Mouse (Mus musculus): ENCODE data around the gene Gna11.
A peak's percentile ranks its signal among the peaks of the same experiment; 100 is the strongest.

GRCm38 (mm10) chr10:81493601-81494220, 51.3 kb downstream of the Gna11 start:
- TF ChIP-seq CTCF (IDR thresholded peaks at IDR 0.05; ENCODE audit: extremely low read depth, insufficient read depth, insufficient read length, insufficient replicate concordance): peak; percentile 45; the same call in 1 of the 2 replicates
- no peak for TF ChIP-seq POLR2A (IDR thresholded peaks at IDR 0.05; ENCODE audit: low read depth, low read length)
